Mouse (Mus musculus) liver, embryonic 14.5 days (tissue): Measurements from ENCODE around the gene Hist1h2ab.

Experiments used
- CTCF ChIP-seq: IDR thresholded peaks from 2 replicates; pipeline ENCODE4 v1.5.1; 2016; ENCODE audit warnings: antibody characterized with exemption, low read depth, control low read depth
- EP300 ChIP-seq: IDR thresholded peaks from 2 replicates; pipeline ENCODE4 v1.6.1; 2016; ENCODE audit warnings: antibody characterized with exemption, low read depth

GRCm38 (mm10) chr13:23740256-23740840 lies 10.6 kb upstream of the Hist1h2ab start:
- no peak for TF ChIP-seq CTCF
- TF ChIP-seq EP300: peak; percentile 6; the same call in 1 of the 2 replicates
